In genomic region chrX:155215501-155216248, GRCm38 (mm10) we compare ENCODE assay signal across 8 mouse cellular contexts. TPM values are rescaled to one million over a fixed set of nuclear protein-coding genes. Genes with fewer than 3 reads are reported as not detected.
DNase-seq lines count a peak whose midpoint lies in the region; ATAC-seq lines count a peak whose summit lies in the region.

No protein-coding gene starts in this region.

- intact Hi-C loops in heart, postnatal 14 days (cut with DNase I) = loop anchor here (1.0 to 10.0 kb wide), 3 partner anchors 47 to 99 kb away; partner anchors contain the start of gene Acot9

- no peak for DNase-seq in cerebellum, adult 9-10 months
- DNase-seq in brain, adult 2 months (ENCODE audit: low read depth, low spot score) = peak; percentile 35
- DNase-seq in heart, postnatal 14 days = peak; percentile 35 to 37
- DNase-seq in kidney, postnatal 4 days = peak; percentile 28 to 58

- 27% methylated on average over 24 of the region's 24 CpGs for WGBS in stomach, embryonic 15.5 days

- H3K27me3 ChIP-seq in stomach, embryonic 15.5 days (replicated peaks) = no peaks in the 10 kb centered on the region

- peak; percentile 60 for ATAC-seq in cerebellum, adult (ENCODE audit: insufficient number of reproducible peaks, low FRiP score, low TSS enrichment)
- peak; percentile 59 for ATAC-seq in erythroid progenitor cell, adult 5-6 weeks (replicated peaks; ENCODE audit: low FRiP score, poor library complexity, severe bottlenecking)
- peak; percentile 49 for ATAC-seq in megakaryocyte-erythroid progenitor cell, adult 5-6 weeks (replicated peaks; ENCODE audit: low FRiP score, low TSS enrichment, poor library complexity, severe bottlenecking)
- ATAC-seq in stomach, embryonic 15.5 days (ENCODE audit: insufficient read depth, low FRiP score, low read depth) = peak; percentile 32

- H3K9me3 ChIP-seq in stomach, embryonic 15.5 days = no peaks in the 10 kb centered on the region

- 0 out of 2 replicates have a peak overlapping the region, but pooled peaks have one; percentile 34 for H3K9ac ChIP-seq in stomach, embryonic 15.5 days

- no peaks in the 10 kb centered on the region for H3K4me1 ChIP-seq in stomach, embryonic 15.5 days

- H3K4me2 ChIP-seq in stomach, embryonic 15.5 days = peak overlapping the region; percentile 50

- H3K4me3 ChIP-seq in stomach, embryonic 15.5 days (replicated peaks) = peak overlapping the region; percentile 52

- peak overlapping the region; percentile 65; the same call in 1 of the 2 replicates for H3K27ac ChIP-seq in stomach, embryonic 15.5 days

- no peaks in the 10 kb centered on the region for H3K36me3 ChIP-seq in stomach, embryonic 15.5 days

RNA-seq across cellular contexts. Expression of gene Sat1, which starts 0.6 kb away (rescaled TPM):
- 115 and 148 TPM in 2 replicates for total RNA-seq in erythroid progenitor cell, adult 5-6 weeks (2015; ENCODE audit: low replicate concordance)
- total RNA-seq in erythroid progenitor cell, adult 5-6 weeks (2017; ENCODE audit: low replicate concordance) = 38.1 and 82.3 TPM in 2 replicates
- total RNA-seq in heart, postnatal 14 days (2021) = 10 to 100 TPM; 40.9 to 41.6 TPM
- total RNA-seq in megakaryocyte-erythroid progenitor cell, adult 5-6 weeks (2014; fragmentation: Nextera tagmentation) = 31.4 and 37.1 TPM in 2 replicates
- total RNA-seq in megakaryocyte-erythroid progenitor cell, adult 5-6 weeks (2017) = 76.2 and 82.5 TPM in 2 replicates
- polyA plus RNA-seq in stomach, embryonic 15.5 days (2015; fragmentation: Nextera tagmentation; extraction: Ambion mirVana) = 185 and 195 TPM in 2 replicates

RNA-seq across cellular contexts. Expression of gene Acot9, which starts 46.6 kb away (rescaled TPM):
- total RNA-seq in erythroid progenitor cell, adult 5-6 weeks (2015; ENCODE audit: low replicate concordance) = 11.9 and 13.4 TPM in 2 replicates
- total RNA-seq in erythroid progenitor cell, adult 5-6 weeks (2017; ENCODE audit: low replicate concordance) = 2.0 and 5.0 TPM in 2 replicates
- 10 to 100 TPM; 28.8 to 30.1 TPM for total RNA-seq in heart, postnatal 14 days (2021)
- total RNA-seq in megakaryocyte-erythroid progenitor cell, adult 5-6 weeks (2014; fragmentation: Nextera tagmentation) = 18.1 and 34.5 TPM in 2 replicates
- total RNA-seq in megakaryocyte-erythroid progenitor cell, adult 5-6 weeks (2017) = 25.1 and 27.0 TPM in 2 replicates
- 34.0 and 35.1 TPM in 2 replicates for polyA plus RNA-seq in stomach, embryonic 15.5 days (2015; fragmentation: Nextera tagmentation; extraction: Ambion mirVana)
